Mouse (Mus musculus) ES-Bruce4 (cell line): ENCODE measurements around the gene Zfp212.
"Not testable (repeated sequence)": the region's sequence is repeated elsewhere in the genome, so short reads cannot be mapped to it uniquely, and the experiment has no call there.

Experiments used
- CTCF ChIP-seq: IDR thresholded peaks from one replicate; pipeline ENCODE4 v1.8.1; 2011; ENCODE audit warnings: low read depth, low read length
- POLR2A ChIP-seq: IDR thresholded peaks from one replicate; pipeline ENCODE4 v1.8.1; 2011; ENCODE audit warnings: low read length; ENCODE audit not compliant: insufficient read depth

DNA sequence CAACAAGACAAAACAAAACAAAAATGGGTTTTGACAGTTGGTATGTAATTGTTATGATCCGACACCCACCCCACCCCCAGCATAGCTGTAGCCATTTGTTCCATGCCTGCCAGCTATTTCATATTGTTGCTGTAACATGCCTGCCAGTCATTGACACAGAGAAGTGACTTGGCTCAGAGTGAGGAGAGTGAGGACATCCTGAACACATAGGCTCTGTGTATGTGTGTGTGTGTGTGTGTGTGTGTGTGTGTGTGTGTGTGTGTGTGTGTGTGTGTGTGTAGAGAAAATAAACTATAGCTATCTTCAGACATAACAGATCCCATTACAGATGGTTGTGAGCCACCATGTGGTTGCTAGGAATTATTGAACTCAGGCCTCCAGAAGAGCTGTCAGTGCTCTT, 47.9 kb downstream of the Zfp212 start:
- not testable (repeated sequence) for TF ChIP-seq POLR2A, CTCF
